Mouse (Mus musculus): ENCODE measurements around the gene Rrp1. TPM values are rescaled to one million over a fixed set of nuclear protein-coding genes. Genes with fewer than 3 reads are reported as not detected.

The Rrp1 gene
- polyA plus RNA-seq, 1 experiment from 2014 or later = 412 TPM

GRCm38 (mm10) chr10:78441606-78442005 lies 28.8 kb upstream of the Rrp1 start:
- H3K9me3 ChIP-seq = no peaks in the 10 kb centered on the region
- H3K4me1 ChIP-seq = no peaks in the 10 kb centered on the region
- no peak overlapping the region for H3K4me3 ChIP-seq
- H3K27ac ChIP-seq (replicated peaks) = no peak overlapping the region
- 78% methylated on average over 5 of the region's 5 CpGs for WGBS
- ATAC-seq (replicated peaks) = no peak
- no peak overlapping the region for H3K4me2 ChIP-seq (replicated peaks)
- H3K36me3 ChIP-seq = peaks cover 4% of the 10 kb centered on the region; the same call in 1 of the 2 replicates
- H3K9ac ChIP-seq (replicated peaks) = no peak overlapping the region
- no peaks in the 10 kb centered on the region for H3K27me3 ChIP-seq

DNA sequence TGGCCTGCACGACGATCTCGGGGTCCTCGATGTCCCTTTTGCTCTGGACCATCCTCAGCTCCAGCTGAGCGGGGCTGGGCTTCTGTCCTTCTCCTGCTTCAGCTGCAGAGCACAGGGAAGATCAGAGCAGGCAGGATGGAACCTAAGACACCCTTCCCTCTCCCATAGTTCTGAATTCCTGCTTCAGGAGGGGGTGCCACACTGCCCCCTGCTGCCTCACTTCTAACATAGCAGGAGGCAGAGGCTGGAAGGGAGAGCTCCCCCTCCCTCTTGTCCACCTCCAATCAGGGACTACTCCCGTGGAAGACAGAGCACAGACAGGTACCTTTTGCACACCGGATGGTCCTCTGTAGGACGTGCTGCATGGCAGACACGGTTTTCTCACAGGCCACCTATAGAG lies 28.0 kb upstream of the Rrp1 start:
- no peak overlapping the region for H3K4me2 ChIP-seq (replicated peaks)
- ATAC-seq (replicated peaks) = no peak
- H3K27me3 ChIP-seq = no peaks in the 10 kb centered on the region
- no peaks in the 10 kb centered on the region for H3K9me3 ChIP-seq
- H3K36me3 ChIP-seq = no peaks in the 10 kb centered on the region
- 69% methylated on average over 9 of the region's 9 CpGs for WGBS
- no peak overlapping the region for H3K9ac ChIP-seq (replicated peaks)
- no peak overlapping the region for H3K27ac ChIP-seq (replicated peaks)
- H3K4me1 ChIP-seq = no peaks in the 10 kb centered on the region
- no peak overlapping the region for H3K4me3 ChIP-seq

- Histone ChIP-seq H3K4me3 (no peak overlapping the region), H3K9ac (replicated peaks) (no peak overlapping the region), H3K4me2 (replicated peaks) (no peak overlapping the region), H3K4me1 (no peaks in the 10 kb centered on the region), H3K9me3 (no peaks in the 10 kb centered on the region), H3K27ac (replicated peaks) (no peak overlapping the region), H3K27me3 (no peaks in the 10 kb centered on the region), H3K36me3 (no peaks in the 10 kb centered on the region)
- WGBS = 91% methylated on average over 7 of the region's 7 CpGs
- no peak for ATAC-seq (replicated peaks)
Measured at GRCm38 (mm10) chr10:78439990-78440389, 27.1 kb upstream of the Rrp1 start.

DNA sequence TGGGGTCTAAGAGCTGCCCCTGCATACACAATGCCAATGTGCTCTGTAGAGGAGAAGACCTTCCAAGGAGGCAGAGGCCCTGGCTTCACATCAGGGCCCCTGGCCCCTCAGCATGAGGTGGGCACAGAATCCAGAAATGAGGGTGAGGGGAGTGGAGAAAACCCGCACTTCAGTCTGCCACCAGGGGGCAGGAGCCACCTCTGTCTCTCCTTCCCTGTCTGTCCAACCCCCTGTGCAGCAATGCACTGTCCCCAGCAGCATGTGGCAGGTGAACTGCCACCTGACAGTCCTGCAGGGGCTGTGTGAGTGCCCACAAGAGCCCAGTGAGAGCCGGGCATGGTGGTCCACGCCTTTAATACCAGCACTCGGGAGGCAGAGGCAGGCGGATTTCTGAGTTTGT lies 26.7 kb upstream of the Rrp1 start:
- Histone ChIP-seq H3K9ac (replicated peaks) (no peak overlapping the region), H3K36me3 (no peaks in the 10 kb centered on the region), H3K4me1 (no peaks in the 10 kb centered on the region), H3K4me3 (no peak overlapping the region), H3K27me3 (no peaks in the 10 kb centered on the region), H3K4me2 (replicated peaks) (no peak overlapping the region), H3K27ac (replicated peaks) (no peak overlapping the region), H3K9me3 (no peaks in the 10 kb centered on the region)
- 67% methylated on average over 5 of the region's 5 CpGs for WGBS
- no peak for ATAC-seq (replicated peaks)

GRCm38 (mm10) chr10:78438094-78438493 lies 25.3 kb upstream of the Rrp1 start:
- Histone ChIP-seq H3K9me3 (no peaks in the 10 kb centered on the region), H3K4me3 (no peak overlapping the region)
- ATAC-seq (replicated peaks) = peak; percentile 36

DNA sequence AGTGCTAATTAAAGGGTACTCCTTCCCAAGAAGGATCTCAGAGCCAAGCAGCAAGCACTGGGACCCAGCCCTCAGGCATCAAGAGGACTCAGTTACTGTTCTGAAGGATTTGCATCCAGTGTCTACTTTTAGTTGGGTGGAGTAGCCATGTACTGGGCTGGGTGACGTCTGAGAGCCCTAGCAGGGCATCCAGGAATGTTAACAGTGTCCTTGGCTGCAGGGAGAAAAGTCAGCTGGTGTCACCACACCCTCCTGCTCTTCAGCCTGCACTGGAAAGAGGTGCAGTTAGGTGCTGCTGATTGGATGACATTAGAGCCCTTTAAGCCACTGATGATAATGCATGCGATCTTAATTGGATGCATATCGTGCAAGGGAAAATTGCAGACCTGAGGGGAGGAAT lies 20.0 kb upstream of the Rrp1 start:
- Histone ChIP-seq H3K4me2 (replicated peaks) (no peak overlapping the region), H3K27me3 (no peaks in the 10 kb centered on the region), H3K27ac (replicated peaks) (no peak overlapping the region), H3K36me3 (peaks cover 9% of the 10 kb centered on the region), H3K4me3 (no peak overlapping the region), H3K4me1 (no peaks in the 10 kb centered on the region), H3K9me3 (no peaks in the 10 kb centered on the region), H3K9ac (replicated peaks) (no peak overlapping the region)
- no peak for ATAC-seq (replicated peaks)
- 67% methylated on average over 3 of the region's 3 CpGs for WGBS

More at GRCm38 (mm10) chr10:78438094-78438493, 25.3 kb upstream of the Rrp1 start:
- Histone ChIP-seq H3K27me3 (no peaks in the 10 kb centered on the region), H3K36me3 (no peaks in the 10 kb centered on the region), H3K27ac (replicated peaks) (peak overlapping the region; percentile 43; the same call in 1 of the 2 replicates), H3K4me2 (replicated peaks) (no peak overlapping the region), H3K4me1 (no peaks in the 10 kb centered on the region), H3K9ac (replicated peaks) (no peak overlapping the region)
- WGBS = 21% methylated on average over 5 of the region's 5 CpGs

- Histone ChIP-seq H3K9ac (replicated peaks) (no peak overlapping the region), H3K27me3 (no peaks in the 10 kb centered on the region), H3K4me1 (peaks cover 13% of the 10 kb centered on the region), H3K4me3 (no peak overlapping the region), H3K27ac (replicated peaks) (no peak overlapping the region), H3K9me3 (no peaks in the 10 kb centered on the region), H3K4me2 (replicated peaks) (no peak overlapping the region), H3K36me3 (peaks cover 11% of the 10 kb centered on the region)
- WGBS = 92% methylated on average over 2 of the region's 2 CpGs
- no peak for ATAC-seq (replicated peaks)
Measured at GRCm38 (mm10) chr10:78429776-78430175, 16.9 kb upstream of the Rrp1 start.

- no peaks in the 10 kb centered on the region for H3K27me3 ChIP-seq
- no peak overlapping the region for H3K27ac ChIP-seq (replicated peaks)
- H3K36me3 ChIP-seq = peaks cover 11% of the 10 kb centered on the region
- no peak for ATAC-seq (replicated peaks)
- 92% methylated on average over 5 of the region's 5 CpGs for WGBS
- no peak overlapping the region for H3K4me3 ChIP-seq
- H3K9ac ChIP-seq (replicated peaks) = no peak overlapping the region
- H3K4me1 ChIP-seq = peaks cover 13% of the 10 kb centered on the region
- no peaks in the 10 kb centered on the region for H3K9me3 ChIP-seq
- H3K4me2 ChIP-seq (replicated peaks) = no peak overlapping the region
Measured at GRCm38 (mm10) chr10:78429180-78429579, 16.3 kb upstream of the Rrp1 start.

- H3K27me3 ChIP-seq = no peaks in the 10 kb centered on the region
- H3K36me3 ChIP-seq = peaks cover 11% of the 10 kb centered on the region
- WGBS = 89% methylated on average over 11 of the region's 11 CpGs
- no peak overlapping the region for H3K9ac ChIP-seq (replicated peaks)
- no peak overlapping the region for H3K27ac ChIP-seq (replicated peaks)
- no peaks in the 10 kb centered on the region for H3K9me3 ChIP-seq
- no peak overlapping the region for H3K4me2 ChIP-seq (replicated peaks)
- H3K4me1 ChIP-seq = peaks cover 13% of the 10 kb centered on the region
- H3K4me3 ChIP-seq = no peak overlapping the region
- no peak for ATAC-seq (replicated peaks)
Measured at GRCm38 (mm10) chr10:78428070-78428469, 15.2 kb upstream of the Rrp1 start.

DNA sequence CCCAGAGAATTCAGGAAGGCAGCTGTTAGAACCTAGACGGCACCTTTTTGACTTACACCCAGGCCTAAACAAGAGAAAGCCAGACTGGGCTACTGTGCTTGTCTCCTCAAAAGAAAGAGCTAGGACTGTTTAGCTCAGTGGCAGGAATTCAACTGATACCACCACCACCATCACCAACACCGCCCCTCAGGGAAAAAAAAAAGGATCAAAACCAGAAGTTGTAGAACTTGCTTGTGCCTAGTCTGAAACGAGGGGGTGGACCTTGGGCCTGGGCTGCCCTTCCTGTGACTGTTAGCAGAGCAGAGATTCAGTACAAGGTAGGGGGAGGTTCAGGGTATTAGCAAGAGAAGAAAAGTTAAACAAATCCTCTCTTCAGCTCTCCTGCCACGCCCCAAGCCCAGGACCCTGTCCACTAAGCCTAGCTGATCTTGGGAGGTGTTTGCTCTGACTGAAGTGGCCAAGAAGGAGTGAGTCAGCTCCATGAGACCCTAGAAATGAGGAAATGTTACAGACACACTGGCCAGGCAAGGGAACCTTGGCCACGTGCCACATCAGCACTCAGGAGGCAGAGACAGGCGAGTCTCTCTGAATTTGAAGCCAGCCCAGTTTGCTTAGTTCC lies 13.4 kb upstream of the Rrp1 start:
- Histone ChIP-seq H3K9ac (replicated peaks) (peak overlapping the region; percentile 91), H3K9me3 (no peaks in the 10 kb centered on the region), H3K36me3 (peaks cover 11% of the 10 kb centered on the region), H3K4me1 (peaks cover 13% of the 10 kb centered on the region), H3K27ac (replicated peaks) (peak overlapping the region; percentile 61; the same call in 1 of the 2 replicates), H3K4me2 (replicated peaks) (peak overlapping the region; percentile 73), H3K4me3 (peak overlapping the region; percentile 78), H3K27me3 (no peaks in the 10 kb centered on the region)
- WGBS = 49% methylated on average over 6 of the region's 6 CpGs
- ATAC-seq (replicated peaks) = peak; percentile 30

DNA sequence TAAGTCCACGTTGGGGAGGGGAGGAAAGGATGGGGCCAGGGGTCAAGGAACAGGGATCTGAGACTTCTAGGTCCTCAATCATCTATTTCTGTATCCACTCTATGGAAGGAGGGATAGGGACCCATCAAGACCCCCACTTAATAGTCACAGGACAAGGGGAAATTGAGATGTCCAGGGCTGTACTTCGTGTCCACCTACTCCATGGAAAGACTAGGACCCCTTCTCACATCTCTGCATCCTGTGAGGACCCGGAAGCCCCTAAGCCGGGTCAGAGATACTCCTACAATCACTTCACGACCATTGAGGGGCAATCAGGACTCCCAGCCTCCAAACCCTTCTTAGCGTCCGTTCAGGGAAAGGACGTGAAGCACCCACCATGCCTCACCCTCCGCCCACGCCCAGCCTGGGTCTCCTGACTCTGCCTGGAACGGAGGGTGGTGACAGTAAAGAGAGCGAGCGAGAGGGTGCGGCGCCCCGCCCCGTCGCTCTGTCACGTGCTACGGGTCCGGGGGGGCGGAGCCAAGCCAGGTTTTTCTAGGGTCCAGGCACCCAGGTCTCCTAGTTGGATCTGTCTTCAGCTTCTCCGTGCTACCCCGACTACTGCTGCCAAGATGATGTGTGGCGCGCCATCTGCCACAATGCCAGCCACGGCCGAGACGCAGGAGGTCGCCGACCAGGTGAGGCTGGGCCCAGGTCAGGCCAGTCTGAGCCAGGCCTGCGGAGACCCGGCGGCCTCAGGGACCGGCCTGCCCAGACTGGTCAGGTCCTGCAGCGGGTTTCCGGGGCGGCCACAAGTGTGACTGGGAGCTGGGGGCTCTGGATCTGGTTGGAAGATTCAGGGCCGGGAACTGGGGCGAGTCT lies 12.6 kb upstream of the Rrp1 start, which contains the start of gene Cstb:
Gene Cstb, plus strand, starts transcription at position 489 of the 861 bp plus-strand sequence.
- peak within 1 kb of the TSS; percentile 91 for H3K9ac ChIP-seq (replicated peaks)
- H3K9me3 ChIP-seq = no peaks in the 10 kb centered on the region
- peaks cover 13% of the 10 kb centered on the region for H3K4me1 ChIP-seq
- peak; percentile 94 for ATAC-seq (replicated peaks)
- peak within 1 kb of the TSS; percentile 61 for H3K27ac ChIP-seq (replicated peaks)
- peaks cover 11% of the 10 kb centered on the region for H3K36me3 ChIP-seq
- H3K4me2 ChIP-seq (replicated peaks) = peak within 1 kb of the TSS; percentile 73
- no peaks in the 10 kb centered on the region for H3K27me3 ChIP-seq
- 1% methylated on average over 40 of the region's 40 CpGs for WGBS
- peak within 1 kb of the TSS; percentile 78 for H3K4me3 ChIP-seq

DNA sequence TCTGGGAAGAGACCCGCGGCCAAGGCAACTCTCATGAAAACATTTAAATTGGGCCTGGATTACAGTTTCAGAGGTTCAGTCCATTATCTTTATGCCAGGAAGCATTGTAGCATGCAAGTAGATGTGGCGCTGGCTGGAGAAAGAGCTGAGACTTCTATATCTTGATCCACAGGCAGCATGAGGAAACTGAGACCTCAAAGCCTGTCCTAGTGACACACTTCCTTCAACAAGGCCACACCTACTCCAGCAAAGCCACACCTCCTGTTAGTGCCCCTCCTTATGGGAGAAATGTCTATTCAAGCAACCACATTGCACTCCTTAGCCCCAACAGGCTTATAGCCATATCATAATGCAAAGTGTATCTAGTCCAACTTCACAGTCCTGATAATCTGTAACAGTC lies 9.8 kb upstream of the Rrp1 start:
- no peak for ATAC-seq (replicated peaks)
- Histone ChIP-seq H3K27ac (replicated peaks) (no peak overlapping the region), H3K9me3 (no peaks in the 10 kb centered on the region), H3K9ac (replicated peaks) (no peak overlapping the region), H3K4me2 (replicated peaks) (no peak overlapping the region), H3K27me3 (no peaks in the 10 kb centered on the region), H3K4me3 (no peak overlapping the region), H3K36me3 (peaks cover under 1% of the 10 kb centered on the region; the same call in 1 of the 2 replicates), H3K4me1 (peaks cover 13% of the 10 kb centered on the region)
- 90% methylated on average over 3 of the region's 3 CpGs for WGBS
